Mouse (Mus musculus) cortical plate, adult 2 months (tissue): ENCODE measurements around the gene Fhl2. TPM values are rescaled to one million over a fixed set of nuclear protein-coding genes. Genes with fewer than 3 reads are reported as not detected.
A peak's percentile ranks its signal among the peaks of the same experiment; 100 is the strongest.

ENCODE experiments used
- H3K27ac ChIP-seq: fragments of 200-500 bp; 2 replicates; pipeline ENCODE4 v1.5.1; 2012; ENCODE audit warnings: low read length, control low read depth, inconsistent platforms; ENCODE audit not compliant: insufficient read depth
- H3K4me1 ChIP-seq: fragments of 200-500 bp; 2 replicates; pipeline ENCODE4 v1.6.1; 2011; ENCODE audit warnings: low read length; ENCODE audit not compliant: control insufficient read depth, insufficient read depth
- H3K4me3 ChIP-seq: fragments of 200-500 bp; 2 replicates; pipeline ENCODE4 v1.5.1; 2011; ENCODE audit warnings: mild to moderate bottlenecking, low read length, control low read depth; ENCODE audit not compliant: insufficient read depth
- CTCF ChIP-seq: fragments of 200-500 bp; IDR thresholded peaks from 2 replicates; pipeline ENCODE4 v1.5.1; 2011; ENCODE audit warnings: mild to moderate bottlenecking, control low read depth, low read length; ENCODE audit not compliant: insufficient read depth; ENCODE audit errors: extremely low read depth
- POLR2A ChIP-seq: fragments of 200-500 bp; IDR thresholded peaks from 2 replicates; pipeline ENCODE4 v1.6.1; 2011; ENCODE audit warnings: mild to moderate bottlenecking, low read length, control low read depth; ENCODE audit not compliant: insufficient read depth; ENCODE audit errors: extremely low read depth
- polyA plus RNA-seq: library from polyadenylated mRNA; depleted of rRNA; stranded (reverse); fragments of >200 nt; gene quantifications from 2 replicates; pipeline ENCODE4 v1.2.3, GENCODE M21; 2012

Fhl2 gene
- polyA plus RNA-seq, 1 experiment: 88.7 TPM

DNA sequence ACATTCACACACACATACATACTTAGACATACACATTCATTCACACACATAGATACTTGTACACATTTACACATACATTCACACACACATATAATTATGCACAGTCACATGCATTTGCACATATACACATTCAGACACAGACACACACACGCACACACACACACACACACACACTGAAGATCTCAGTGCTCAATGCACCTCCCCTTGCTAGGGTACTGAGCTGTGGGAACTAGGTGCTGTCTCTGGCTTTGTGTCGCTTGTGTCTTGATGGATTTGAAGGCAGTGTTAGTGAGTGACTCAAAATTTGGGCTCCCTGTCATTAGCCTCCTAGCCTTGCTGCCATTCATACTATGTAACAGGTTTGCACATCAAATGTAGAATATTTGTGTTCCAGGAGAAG is 74.2 kb downstream of the Fhl2 start:
- H3K4me1 ChIP-seq: no peaks in the 10 kb centered on the region
- TF ChIP-seq CTCF (no peak), POLR2A (no peak)
- no peak overlapping the region for H3K4me3 ChIP-seq
- no peak overlapping the region for H3K27ac ChIP-seq

- no peak overlapping the region for H3K27ac ChIP-seq
- TF ChIP-seq CTCF: no peak
- no peak for TF ChIP-seq POLR2A
- H3K4me3 ChIP-seq: no peak overlapping the region
- H3K4me1 ChIP-seq: no peaks in the 10 kb centered on the region
These were observed 75.8 kb downstream of the Fhl2 start for GRCm38 (mm10) chr1:43120950-43121349.

DNA sequence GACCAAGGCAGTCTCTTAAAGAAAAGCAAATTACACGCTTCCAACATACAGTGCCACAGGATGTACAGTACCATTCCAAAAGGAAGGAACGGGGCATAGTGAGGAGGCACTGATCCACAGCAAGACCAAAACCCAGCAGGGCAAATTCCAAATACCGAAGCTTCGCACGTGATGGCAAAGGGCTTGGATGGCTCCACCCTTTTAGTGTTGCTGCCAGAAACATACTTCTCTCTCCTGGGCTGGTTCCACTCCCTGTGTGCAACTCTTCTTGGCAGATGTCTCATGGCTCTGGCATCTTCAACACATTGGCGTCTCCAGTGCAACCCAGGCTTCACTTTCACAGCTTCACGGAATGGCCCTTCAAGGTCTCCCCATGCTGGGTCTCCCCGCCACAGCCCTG is 79.3 kb downstream of the Fhl2 start:
- no peak overlapping the region for H3K4me3 ChIP-seq
- H3K4me1 ChIP-seq: no peaks in the 10 kb centered on the region
- no peak for TF ChIP-seq CTCF
- no peak for TF ChIP-seq POLR2A
- no peak overlapping the region for H3K27ac ChIP-seq

DNA sequence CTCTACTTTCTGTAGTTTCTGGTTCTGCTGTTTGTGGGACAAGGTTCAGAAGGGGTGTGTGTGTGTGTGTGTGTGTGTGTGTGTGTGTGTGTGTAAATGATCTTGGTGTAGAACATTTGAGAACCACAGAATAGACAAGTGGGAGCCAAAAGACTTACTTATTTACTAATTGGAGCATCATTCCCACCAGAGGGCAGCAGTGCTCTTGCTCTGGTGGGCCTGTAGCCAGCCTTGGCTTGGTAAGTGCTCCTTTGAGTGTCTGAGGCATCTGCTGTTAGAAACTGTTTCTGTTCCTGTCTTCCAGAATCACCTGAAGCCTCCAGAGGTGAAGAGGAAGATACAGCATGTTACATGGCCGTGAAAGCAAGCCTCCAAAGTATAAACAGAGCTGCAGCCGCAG is 83.9 kb downstream of the Fhl2 start:
- TF ChIP-seq CTCF (peak; percentile 73), POLR2A (no peak)
- H3K4me3 ChIP-seq: no peak overlapping the region
- H3K4me1 ChIP-seq: no peaks in the 10 kb centered on the region
- H3K27ac ChIP-seq: no peak overlapping the region

DNA sequence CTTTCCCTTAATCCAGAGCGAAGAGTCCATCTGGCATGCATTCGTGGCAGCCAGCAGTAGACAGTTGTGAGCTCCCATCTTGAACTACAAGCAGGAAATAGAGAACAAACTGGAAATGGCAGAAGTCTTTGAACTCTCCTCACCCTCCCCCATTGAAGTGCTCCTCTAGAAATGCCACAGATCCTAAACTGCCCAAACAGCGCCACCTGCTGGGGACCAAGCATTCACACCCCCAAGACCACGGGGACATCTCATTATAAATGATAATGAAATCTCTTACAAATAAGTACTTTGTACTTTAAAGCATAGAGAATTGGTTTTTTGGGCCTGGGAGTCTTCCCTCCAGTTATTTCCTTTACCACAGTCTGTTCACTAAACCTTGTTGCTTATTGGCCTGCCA is 86.2 kb downstream of the Fhl2 start:
- TF ChIP-seq CTCF: peak; percentile 65
- no peak for TF ChIP-seq POLR2A
- no peak overlapping the region for H3K4me3 ChIP-seq
- H3K4me1 ChIP-seq: no peaks in the 10 kb centered on the region
- H3K27ac ChIP-seq: no peak overlapping the region

DNA sequence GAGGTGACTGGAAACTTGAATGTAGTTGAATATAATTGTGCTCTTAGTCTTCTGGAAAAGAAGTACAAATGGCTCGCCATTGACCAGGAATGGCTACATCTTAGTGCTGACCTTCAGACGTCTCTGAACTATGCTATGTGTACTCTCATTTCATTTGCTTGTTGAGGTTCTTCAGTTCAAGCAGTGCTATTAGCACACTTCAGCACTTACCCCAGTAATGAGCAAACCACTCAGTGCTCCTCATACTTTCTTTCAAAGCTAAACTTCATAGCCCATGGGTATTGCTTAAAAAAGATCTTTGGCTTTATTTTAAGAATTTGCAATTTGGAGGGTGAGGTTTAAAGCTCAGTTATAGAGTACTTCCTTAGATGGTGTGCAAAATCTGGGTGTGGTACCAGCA is 88.1 kb downstream of the Fhl2 start:
- no peak overlapping the region for H3K4me3 ChIP-seq
- no peak overlapping the region for H3K27ac ChIP-seq
- TF ChIP-seq POLR2A (no peak), CTCF (no peak)
- H3K4me1 ChIP-seq: no peaks in the 10 kb centered on the region

GRCm38 (mm10) chr1:43098031-43098984 is 98.5 kb downstream of the Fhl2 start, which contains the start of the genes Tgfbrap1 and AI597479:
TSS of gene Tgfbrap1 (minus strand) at chr1:43098637.
TSS of gene AI597479 (plus strand) at chr1:43098710.
- Histone ChIP-seq H3K4me3 (peak within 1 kb of the TSS; percentile 47), H3K27ac (peak within 1 kb of the TSS; percentile 85), H3K4me1 (peaks cover 3% of the 10 kb centered on the region; the same call in 1 of the 2 replicates)
- TF ChIP-seq CTCF (no peak), POLR2A (peak; percentile 93)

- TF ChIP-seq CTCF (no peak), POLR2A (no peak)
- H3K27ac ChIP-seq: no peak overlapping the region
- H3K4me1 ChIP-seq: peaks cover 5% of the 10 kb centered on the region; the same call in 1 of the 2 replicates
- H3K4me3 ChIP-seq: no peak overlapping the region
These were observed 102.6 kb downstream of the Fhl2 start for GRCm38 (mm10) chr1:43094206-43094605.

DNA sequence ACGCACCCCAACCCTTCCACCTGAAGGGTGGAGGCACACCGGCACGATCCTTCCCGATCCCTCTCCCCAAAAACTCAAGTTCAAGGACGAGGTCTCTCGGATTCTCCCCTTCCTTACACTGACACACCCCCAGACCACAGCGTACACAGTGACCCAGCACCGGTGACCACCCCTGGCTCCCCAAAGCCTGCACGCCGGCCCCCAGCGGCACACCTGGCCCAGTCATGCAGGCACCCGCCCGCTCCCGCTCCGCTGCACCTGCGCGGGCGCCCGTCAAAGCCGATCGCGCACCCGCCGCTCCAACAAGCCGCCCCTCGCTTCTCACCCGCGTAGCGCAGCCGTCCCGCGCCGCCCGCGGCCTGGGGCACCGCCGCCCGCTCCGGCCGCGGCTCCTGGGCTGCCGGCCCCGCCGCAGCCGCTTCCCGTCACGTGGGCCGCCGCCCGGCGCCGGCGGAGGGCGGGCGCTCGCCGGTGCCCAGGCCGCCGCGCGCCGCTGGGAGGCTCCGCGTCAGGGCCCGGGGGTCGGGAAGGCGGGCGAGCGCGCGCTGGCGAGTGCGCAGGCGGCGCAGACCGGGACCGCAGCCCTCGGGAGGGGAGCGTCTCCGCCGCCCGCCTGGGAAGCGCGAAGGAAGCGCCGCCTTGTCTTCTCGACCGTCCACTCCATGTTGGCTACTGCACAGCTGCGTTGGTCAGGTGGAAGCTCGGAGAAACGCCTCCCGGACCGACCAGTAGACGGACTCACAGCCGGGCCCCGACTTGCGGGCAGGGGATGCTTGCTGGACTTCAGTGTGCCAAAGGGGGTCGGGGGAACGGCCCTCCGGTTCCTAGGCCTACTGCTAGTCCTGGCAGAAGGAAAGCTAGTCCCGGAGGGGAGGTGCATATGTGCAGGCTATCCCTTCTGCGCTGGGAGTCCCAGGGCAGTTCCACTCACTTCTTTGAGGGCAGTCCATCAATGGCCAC is 104.4 kb downstream of the Fhl2 start:
- Histone ChIP-seq H3K27ac (peak overlapping the region; percentile 88), H3K4me3 (peak overlapping the region; percentile 64), H3K4me1 (peaks cover 5% of the 10 kb centered on the region; the same call in 1 of the 2 replicates)
- TF ChIP-seq CTCF (no peak), POLR2A (peak; percentile 12; the same call in 1 of the 2 replicates)
